Mouse (Mus musculus): ENCODE data around the gene Slc32a1. TPM values are rescaled to one million over a fixed set of nuclear protein-coding genes. Genes with fewer than 3 reads are reported as not detected.

Gene Slc32a1
- polyA plus RNA-seq (2015; fragmentation: Nextera tagmentation; extraction: Ambion mirVana), result 0.05 and 0.08 TPM in 2 replicates

GRCm38 (mm10) chr2:158610488-158611325 lies at the start of gene Slc32a1:
Gene Slc32a1 (plus strand): TSS chr2:158610767.
- Histone ChIP-seq H3K36me3 (no peaks in the 10 kb centered on the region), H3K4me1 (peaks cover 33% of the 10 kb centered on the region), H3K27ac (replicated peaks) (no peak within 1 kb of the TSS), H3K9me3 (replicated peaks) (no peaks in the 10 kb centered on the region), H3K9ac (no peak within 1 kb of the TSS), H3K27me3 (peaks cover 98% of the 10 kb centered on the region), H3K4me2 (replicated peaks) (peak within 1 kb of the TSS; percentile 42), H3K4me3 (replicated peaks) (peak within 1 kb of the TSS; percentile 31)
- ATAC-seq (ENCODE audit: insufficient number of reproducible peaks, low FRiP score, low TSS enrichment, low read depth), result no peak
- 1% methylated on average over 77 of the region's 77 CpGs for WGBS

- peaks cover 28% of the 10 kb centered on the region for H3K27me3 ChIP-seq
Observed at GRCm38 (mm10) chr2:158560801-158561200, 49.8 kb upstream of the Slc32a1 start.

GRCm38 (mm10) chr2:158561371-158562144 lies 49.0 kb upstream of the Slc32a1 start:
- Histone ChIP-seq H3K27ac (replicated peaks) (no peak overlapping the region), H3K36me3 (no peaks in the 10 kb centered on the region), H3K9ac (no peak overlapping the region), H3K4me2 (replicated peaks) (no peak overlapping the region), H3K9me3 (replicated peaks) (no peaks in the 10 kb centered on the region), H3K4me3 (replicated peaks) (no peak overlapping the region), H3K4me1 (no peaks in the 10 kb centered on the region), H3K27me3 (peaks cover 29% of the 10 kb centered on the region)
- 44% methylated on average over 3 of the region's 3 CpGs for WGBS
- ATAC-seq (ENCODE audit: insufficient number of reproducible peaks, low FRiP score, low TSS enrichment, low read depth), result no peak

More at GRCm38 (mm10) chr2:158560801-158561200, 49.8 kb upstream of the Slc32a1 start:
- 22% methylated on average over 9 of the region's 9 CpGs for WGBS
- no peaks in the 10 kb centered on the region for H3K9me3 ChIP-seq (replicated peaks)
- ATAC-seq (ENCODE audit: insufficient number of reproducible peaks, low FRiP score, low TSS enrichment, low read depth), result no peak
- H3K36me3 ChIP-seq, result no peaks in the 10 kb centered on the region
- peaks cover 4% of the 10 kb centered on the region for H3K4me1 ChIP-seq
- H3K9ac ChIP-seq, result no peak overlapping the region
- H3K4me3 ChIP-seq (replicated peaks), result no peak overlapping the region
- H3K27ac ChIP-seq (replicated peaks), result no peak overlapping the region
- H3K4me2 ChIP-seq (replicated peaks), result no peak overlapping the region

- WGBS, result 28% methylated on average over 13 of the region's 13 CpGs
- Histone ChIP-seq H3K36me3 (no peaks in the 10 kb centered on the region), H3K4me1 (no peaks in the 10 kb centered on the region), H3K9me3 (replicated peaks) (no peaks in the 10 kb centered on the region), H3K27me3 (peaks cover 23% of the 10 kb centered on the region), H3K4me3 (replicated peaks) (no peak overlapping the region), H3K9ac (no peak overlapping the region), H3K27ac (replicated peaks) (no peak overlapping the region), H3K4me2 (replicated peaks) (no peak overlapping the region)
- no peak for ATAC-seq (ENCODE audit: insufficient number of reproducible peaks, low FRiP score, low TSS enrichment, low read depth)
Observed at GRCm38 (mm10) chr2:158570421-158571081, 40.0 kb upstream of the Slc32a1 start.

- H3K9ac ChIP-seq, result no peak overlapping the region
- WGBS, result 56% methylated on average over 4 of the region's 4 CpGs
- H3K27ac ChIP-seq (replicated peaks), result no peak overlapping the region
- H3K4me3 ChIP-seq (replicated peaks), result no peak overlapping the region
- ATAC-seq (ENCODE audit: insufficient number of reproducible peaks, low FRiP score, low TSS enrichment, low read depth), result no peak
- H3K36me3 ChIP-seq, result no peaks in the 10 kb centered on the region
- H3K4me1 ChIP-seq, result no peaks in the 10 kb centered on the region
- H3K4me2 ChIP-seq (replicated peaks), result no peak overlapping the region
- H3K9me3 ChIP-seq (replicated peaks), result no peaks in the 10 kb centered on the region
- no peaks in the 10 kb centered on the region for H3K27me3 ChIP-seq
Observed at GRCm38 (mm10) chr2:158579979-158580378, 30.6 kb upstream of the Slc32a1 start.

- Histone ChIP-seq H3K4me2 (replicated peaks) (no peak overlapping the region), H3K9me3 (replicated peaks) (no peaks in the 10 kb centered on the region), H3K4me1 (peaks cover 5% of the 10 kb centered on the region; the same call in 1 of the 2 replicates), H3K27ac (replicated peaks) (no peak overlapping the region), H3K36me3 (no peaks in the 10 kb centered on the region), H3K9ac (no peak overlapping the region), H3K4me3 (replicated peaks) (no peak overlapping the region), H3K27me3 (peaks cover 7% of the 10 kb centered on the region; the same call in 1 of the 2 replicates)
- 10% methylated on average over 12 of the region's 12 CpGs for WGBS
- no peak for ATAC-seq (ENCODE audit: insufficient number of reproducible peaks, low FRiP score, low TSS enrichment, low read depth)
Observed at GRCm38 (mm10) chr2:158584621-158585358, 25.8 kb upstream of the Slc32a1 start.

GRCm38 (mm10) chr2:158588524-158589271 lies 21.9 kb upstream of the Slc32a1 start:
- WGBS, result 25% methylated on average over 8 of the region's 8 CpGs
- Histone ChIP-seq H3K27me3 (peaks cover 7% of the 10 kb centered on the region; the same call in 1 of the 2 replicates), H3K4me1 (peaks cover 5% of the 10 kb centered on the region; the same call in 1 of the 2 replicates)

GRCm38 (mm10) chr2:158590495-158590894 lies 20.1 kb upstream of the Slc32a1 start:
- Histone ChIP-seq H3K27me3 (peaks cover 17% of the 10 kb centered on the region), H3K27ac (replicated peaks) (no peak overlapping the region), H3K4me1 (peaks cover 5% of the 10 kb centered on the region; the same call in 1 of the 2 replicates), H3K9ac (no peak overlapping the region), H3K9me3 (replicated peaks) (no peaks in the 10 kb centered on the region), H3K36me3 (no peaks in the 10 kb centered on the region), H3K4me2 (replicated peaks) (no peak overlapping the region), H3K4me3 (replicated peaks) (no peak overlapping the region)
- ATAC-seq (ENCODE audit: insufficient number of reproducible peaks, low FRiP score, low TSS enrichment, low read depth), result no peak
- 65% methylated on average over 3 of the region's 3 CpGs for WGBS

More at GRCm38 (mm10) chr2:158588524-158589271, 21.9 kb upstream of the Slc32a1 start:
- no peak for ATAC-seq (ENCODE audit: insufficient number of reproducible peaks, low FRiP score, low TSS enrichment, low read depth)
- Histone ChIP-seq H3K9ac (no peak overlapping the region), H3K36me3 (no peaks in the 10 kb centered on the region), H3K9me3 (replicated peaks) (no peaks in the 10 kb centered on the region), H3K4me2 (replicated peaks) (no peak overlapping the region), H3K27ac (replicated peaks) (no peak overlapping the region), H3K4me3 (replicated peaks) (no peak overlapping the region)

- H3K27me3 ChIP-seq, result peaks cover 21% of the 10 kb centered on the region
- H3K9ac ChIP-seq, result no peak overlapping the region
- no peaks in the 10 kb centered on the region for H3K36me3 ChIP-seq
- H3K27ac ChIP-seq (replicated peaks), result no peak overlapping the region
- no peaks in the 10 kb centered on the region for H3K9me3 ChIP-seq (replicated peaks)
- 23% methylated on average over 5 of the region's 5 CpGs for WGBS
- H3K4me3 ChIP-seq (replicated peaks), result no peak overlapping the region
- peaks cover 5% of the 10 kb centered on the region; the same call in 1 of the 2 replicates for H3K4me1 ChIP-seq
- ATAC-seq (ENCODE audit: insufficient number of reproducible peaks, low FRiP score, low TSS enrichment, low read depth), result no peak
- H3K4me2 ChIP-seq (replicated peaks), result no peak overlapping the region
Observed at GRCm38 (mm10) chr2:158591286-158591685, 19.3 kb upstream of the Slc32a1 start.

GRCm38 (mm10) chr2:158593371-158593770 lies 17.2 kb upstream of the Slc32a1 start:
- Histone ChIP-seq H3K9ac (no peak overlapping the region), H3K9me3 (replicated peaks) (no peaks in the 10 kb centered on the region), H3K4me1 (peaks cover 5% of the 10 kb centered on the region; the same call in 1 of the 2 replicates), H3K27ac (replicated peaks) (no peak overlapping the region), H3K36me3 (no peaks in the 10 kb centered on the region), H3K4me2 (replicated peaks) (no peak overlapping the region), H3K27me3 (peaks cover 28% of the 10 kb centered on the region), H3K4me3 (replicated peaks) (no peak overlapping the region)
- no peak for ATAC-seq (ENCODE audit: insufficient number of reproducible peaks, low FRiP score, low TSS enrichment, low read depth)
- 79% methylated on average over 4 of the region's 4 CpGs for WGBS

Data from embryonic facial prominence, embryonic 15.5 days (tissue).